Mouse (Mus musculus) forebrain, embryonic 10.5 days (tissue): ENCODE results near the gene Psmb3. TPM values are rescaled to one million over a fixed set of nuclear protein-coding genes. Genes with fewer than 3 reads are reported as not detected.
"Not testable (repeated sequence)": the region's sequence is repeated elsewhere in the genome, so short reads cannot be mapped to it uniquely, and the experiment has no call there.

Experiments
- DNase-seq: peaks from one replicate; pipeline ENCODE4 v3.0.0-alpha.2; 2017; ENCODE audit warnings: low spot score; ENCODE audit errors: extremely low spot score
- H3K27ac ChIP-seq: fragments of 300-500 bp; sonication (generic); 2 replicates; pipeline ENCODE4 v1.5.1; 2016; ENCODE audit warnings: mild to moderate bottlenecking
- H3K27me3 ChIP-seq: fragments of 300-500 bp; sonication (generic); 2 replicates; pipeline ENCODE4 v1.6.1; 2016; ENCODE audit warnings: mild to moderate bottlenecking; ENCODE audit not compliant: poor library complexity, severe bottlenecking
- H3K36me3 ChIP-seq: fragments of 300-500 bp; sonication (generic); replicated peaks from 2 replicates; pipeline ENCODE4 v1.6.1; 2016; ENCODE audit warnings: mild to moderate bottlenecking, moderate library complexity
- H3K4me1 ChIP-seq: fragments of 300-500 bp; sonication (generic); 2 replicates; pipeline ENCODE4 v1.6.1; 2016
- H3K4me3 ChIP-seq: fragments of 300-500 bp; sonication (generic); 2 replicates; pipeline ENCODE4 v1.5.1; 2016; ENCODE audit warnings: mild to moderate bottlenecking, moderate library complexity
- H3K9me3 ChIP-seq: fragments of 300-500 bp; sonication (generic); 2 replicates; pipeline ENCODE4 v1.6.1; 2016; ENCODE audit warnings: mild to moderate bottlenecking, moderate library complexity
- WGBS: fragments of 180-500 bp; shearing (Covaris S2); methylation state at CpG from one replicate; pipeline ENCODE4 v1.1.7; 2016; 5-methylcytosine and 5-hydroxymethylcytosine counted together
- polyA plus RNA-seq: library from polyadenylated mRNA; unstranded; fragments of >200 nt; fragmentation: Nextera tagmentation; extraction: Ambion mirVana; gene quantifications from 2 replicates; pipeline ENCODE4 v1.2.1, GENCODE M21; 2016

Gene Psmb3
- polyA plus RNA-seq, 1 experiment from 2014 or later, result 627 TPM

- under 1% methylated on average over 63 of the region's 63 CpGs for WGBS
- peak overlapping the region; percentile 91 for H3K4me3 ChIP-seq
- peak overlapping the region; percentile 100 for H3K27ac ChIP-seq
- H3K9me3 ChIP-seq, result no peaks in the 10 kb centered on the region
- DNase-seq, result peak; percentile 84
- no peaks in the 10 kb centered on the region for H3K27me3 ChIP-seq
- peaks cover 74% of the 10 kb centered on the region for H3K4me1 ChIP-seq
- H3K36me3 ChIP-seq, result peaks cover 16% of the 10 kb centered on the region
These were observed 4.2 kb upstream of the Psmb3 start for GRCm38 (mm10) chr11:97698741-97699611.

DNA sequence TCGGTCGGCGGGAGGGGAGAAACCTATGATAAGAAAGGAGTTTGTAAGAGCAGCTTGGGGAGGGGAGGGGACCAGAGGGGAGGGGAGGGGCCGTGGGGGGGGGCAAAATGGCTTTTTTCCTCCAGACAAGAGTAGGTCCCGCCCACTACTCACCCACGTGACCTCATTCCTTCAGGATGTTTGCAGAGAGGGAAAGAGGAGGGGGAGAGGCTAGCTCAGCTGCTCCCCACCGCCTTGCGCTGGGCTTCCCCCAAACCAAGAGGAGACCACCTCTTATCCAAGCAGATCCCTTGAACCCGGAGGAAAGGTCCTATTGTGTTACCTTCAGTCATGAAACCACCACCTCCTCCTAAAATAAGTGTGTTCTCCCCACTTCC is 3.6 kb upstream of the Psmb3 start:
- H3K4me3 ChIP-seq, result peak overlapping the region; percentile 91
- H3K27me3 ChIP-seq, result no peaks in the 10 kb centered on the region
- 0% methylated on average over 6 of the region's 9 CpGs for WGBS
- no peaks in the 10 kb centered on the region for H3K9me3 ChIP-seq
- peak; percentile 94 for DNase-seq
- peaks cover 74% of the 10 kb centered on the region for H3K4me1 ChIP-seq
- peak overlapping the region; percentile 100 for H3K27ac ChIP-seq
- peaks cover 12% of the 10 kb centered on the region for H3K36me3 ChIP-seq

DNA sequence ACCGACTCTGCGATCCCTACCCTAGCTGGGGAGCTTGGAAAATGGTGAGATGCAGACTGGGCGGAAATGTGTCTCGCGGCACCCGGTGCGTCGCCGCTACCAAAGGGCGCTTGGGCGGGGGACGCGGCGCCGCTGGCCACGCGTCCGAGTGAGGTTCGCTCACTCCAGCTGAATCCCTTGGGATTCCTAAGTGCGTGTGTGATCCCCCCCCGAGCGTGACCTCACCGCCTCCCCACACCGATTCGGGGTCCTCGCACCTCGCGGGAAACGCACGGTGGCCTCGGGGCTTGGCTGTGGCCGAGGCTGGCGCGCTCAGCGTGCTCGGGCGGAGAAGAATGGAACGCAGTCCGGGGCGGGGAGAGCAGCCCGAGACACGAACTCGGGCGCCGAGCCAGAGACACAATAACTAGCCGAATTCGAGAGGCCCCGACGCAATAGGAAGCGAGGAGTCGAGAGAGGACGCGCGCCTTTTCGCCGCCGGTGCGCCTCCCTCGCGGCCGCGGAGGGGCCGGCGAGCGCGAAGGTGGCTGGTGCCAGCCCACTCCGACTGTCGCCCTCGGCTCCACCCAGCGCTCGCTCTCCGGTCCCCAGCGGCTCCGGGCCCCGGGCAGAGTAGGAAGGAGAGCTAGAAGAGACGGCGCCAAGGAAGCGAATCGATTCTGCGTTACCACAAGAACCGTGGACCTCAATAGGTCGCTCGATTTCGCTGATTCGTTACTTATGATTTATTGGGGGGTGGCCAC is 3.0 kb upstream of the Psmb3 start, which contains the start of gene Pcgf2:
Gene Pcgf2 (minus strand): TSS at position 495 of the 743 bp plus-strand sequence.
- Histone ChIP-seq H3K27ac (peak within 1 kb of the TSS; percentile 100), H3K27me3 (no peaks in the 10 kb centered on the region), H3K4me3 (peak within 1 kb of the TSS; percentile 91), H3K9me3 (no peaks in the 10 kb centered on the region), H3K36me3 (peaks cover 10% of the 10 kb centered on the region), H3K4me1 (peaks cover 71% of the 10 kb centered on the region)
- peak; percentile 78 for DNase-seq
- WGBS, result under 1% methylated on average over 85 of the region's 85 CpGs

DNA sequence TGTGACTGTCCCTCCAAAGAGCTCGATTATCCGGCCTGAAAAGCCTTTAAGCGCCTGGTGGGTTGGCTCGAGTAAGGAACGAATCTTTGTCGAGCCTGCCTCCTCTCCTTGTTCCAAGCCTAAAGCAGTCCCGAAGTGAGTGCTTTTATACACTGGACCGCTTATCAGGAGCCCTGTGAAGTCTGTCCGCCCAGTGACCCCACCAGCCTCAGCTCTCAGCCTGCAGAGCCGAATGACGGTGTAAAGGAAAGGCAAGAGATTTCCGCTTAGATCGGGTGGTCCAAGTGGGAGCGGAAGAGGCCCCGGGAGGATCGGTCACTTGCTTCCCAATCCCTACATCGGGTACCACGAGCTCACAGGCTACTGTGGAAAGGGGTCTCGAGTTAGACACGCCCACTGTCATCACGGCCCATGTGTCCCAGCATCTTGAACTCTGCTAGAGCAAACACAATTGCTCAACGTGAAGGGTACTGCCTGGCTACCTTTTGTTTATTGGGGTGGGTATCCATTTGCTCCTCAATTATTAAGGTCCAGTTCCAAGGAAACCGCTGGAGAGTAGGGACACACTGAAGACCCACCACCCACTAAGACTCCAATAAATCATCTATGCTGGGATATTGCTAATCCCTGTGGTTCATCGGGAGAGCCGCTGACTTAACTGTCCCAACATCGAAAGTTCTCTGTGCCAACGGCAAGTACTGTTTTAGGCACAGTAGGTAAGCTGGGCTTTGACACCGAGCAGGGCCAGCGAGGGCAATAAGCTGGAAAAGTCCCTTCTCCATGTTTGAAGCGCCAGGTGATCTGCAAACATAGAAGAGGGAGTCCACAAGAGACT is 2.2 kb upstream of the Psmb3 start:
- WGBS, result 19% methylated on average over 30 of the region's 30 CpGs

DNA sequence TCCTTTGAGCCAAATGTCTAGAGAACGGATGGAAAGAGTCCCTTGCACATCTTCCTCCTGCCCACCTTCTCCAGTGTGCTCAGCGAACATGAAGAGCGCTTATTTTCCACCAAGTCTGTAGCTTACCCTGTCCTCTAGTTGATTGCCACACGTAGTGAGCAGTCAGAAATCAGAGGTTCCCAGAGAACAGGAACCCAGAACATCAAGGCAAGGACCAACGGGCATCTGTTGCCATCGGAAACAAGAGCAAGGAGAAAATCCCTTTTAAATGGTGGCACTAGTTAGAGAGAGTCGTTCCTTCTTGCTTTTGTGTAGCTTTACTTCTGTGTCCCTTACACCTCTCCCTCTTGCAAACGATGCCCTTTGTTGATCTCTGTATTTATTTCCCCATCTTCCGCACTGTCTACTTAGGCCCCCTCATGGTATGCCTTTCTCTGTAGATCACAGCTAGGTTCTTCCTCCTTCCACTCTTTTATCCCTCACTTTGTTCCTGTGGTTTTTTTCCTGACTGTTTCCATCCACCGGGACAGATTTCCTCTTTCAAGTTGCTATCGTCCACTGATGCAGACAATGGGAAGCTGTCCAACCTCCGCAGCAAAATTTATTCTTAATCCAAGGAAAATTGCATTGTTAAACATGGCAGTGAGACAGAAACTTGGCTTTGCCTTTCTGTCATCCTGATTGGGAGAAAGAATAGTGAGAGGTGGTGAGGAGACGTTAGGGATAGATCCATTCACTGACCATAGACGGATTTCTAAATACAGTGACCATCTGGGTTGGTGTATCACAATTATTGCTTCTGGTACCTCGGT is 1.4 kb upstream of the Psmb3 start:
- Histone ChIP-seq H3K4me3 (peak overlapping the region; percentile 91), H3K9me3 (no peaks in the 10 kb centered on the region), H3K27me3 (no peaks in the 10 kb centered on the region), H3K36me3 (peaks cover 21% of the 10 kb centered on the region), H3K27ac (0 out of 2 replicates have a peak overlapping the region, but pooled peaks have one; percentile 100), H3K4me1 (peaks cover 55% of the 10 kb centered on the region)
- DNase-seq, result no peak
- WGBS, result 55% methylated on average over 15 of the region's 15 CpGs

More for the DNA sequence above, 2.2 kb upstream of the Psmb3 start:
- H3K36me3 ChIP-seq, result peaks cover 13% of the 10 kb centered on the region
- peak overlapping the region; percentile 100 for H3K27ac ChIP-seq
- no peaks in the 10 kb centered on the region for H3K27me3 ChIP-seq
- peak overlapping the region; percentile 91 for H3K4me3 ChIP-seq
- no peaks in the 10 kb centered on the region for H3K9me3 ChIP-seq
- peaks cover 63% of the 10 kb centered on the region for H3K4me1 ChIP-seq
- peak; percentile 58 for DNase-seq

GRCm38 (mm10) chr11:97702393-97702745 is 830 bp upstream of the Psmb3 start:
- Histone ChIP-seq H3K4me3 (peak overlapping the region; percentile 91), H3K27ac (peak overlapping the region; percentile 87), H3K27me3 (no peaks in the 10 kb centered on the region), H3K36me3 (peaks cover 27% of the 10 kb centered on the region), H3K9me3 (no peaks in the 10 kb centered on the region), H3K4me1 (peaks cover 49% of the 10 kb centered on the region)
- under 1% methylated on average over 24 of the region's 24 CpGs for WGBS
- peak; percentile 85 for DNase-seq

DNA sequence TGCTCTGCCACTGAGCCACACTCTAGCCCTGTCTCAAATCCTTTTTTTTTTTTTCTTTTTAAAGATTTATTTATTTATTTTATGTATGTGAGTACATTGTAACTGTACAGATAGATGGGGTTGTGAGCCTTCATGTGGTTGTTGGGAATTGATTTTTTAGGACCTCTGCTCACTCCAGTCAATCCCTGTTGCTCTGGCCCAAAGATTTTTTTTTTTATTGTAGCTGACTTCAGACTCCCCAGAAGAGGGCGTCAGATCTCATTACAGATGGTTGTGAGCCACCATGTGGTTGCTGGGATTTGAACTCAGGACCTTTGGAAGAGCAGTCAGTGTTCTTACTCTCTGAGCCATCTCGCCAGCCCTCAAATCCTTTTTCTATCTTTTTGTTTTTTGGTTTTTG is 6.9 kb downstream of the Psmb3 start:
- peaks cover 95% of the 10 kb centered on the region for H3K36me3 ChIP-seq
- not testable (repeated sequence) for H3K9me3 ChIP-seq, DNase-seq, H3K27me3 ChIP-seq, H3K27ac ChIP-seq, H3K4me1 ChIP-seq, H3K4me3 ChIP-seq
- WGBS, result 80% methylated on average over 2 of the region's 2 CpGs

GRCm38 (mm10) chr11:97711200-97711900 is 8.2 kb downstream of the Psmb3 start:
- Histone ChIP-seq H3K4me1 (no peaks in the 10 kb centered on the region), H3K36me3 (peaks cover 96% of the 10 kb centered on the region), H3K27ac (no peak overlapping the region), H3K4me3 (no peak overlapping the region), H3K9me3 (no peaks in the 10 kb centered on the region), H3K27me3 (no peaks in the 10 kb centered on the region)
- WGBS, result 88% methylated on average over 13 of the region's 13 CpGs
- DNase-seq, result no peak

DNA sequence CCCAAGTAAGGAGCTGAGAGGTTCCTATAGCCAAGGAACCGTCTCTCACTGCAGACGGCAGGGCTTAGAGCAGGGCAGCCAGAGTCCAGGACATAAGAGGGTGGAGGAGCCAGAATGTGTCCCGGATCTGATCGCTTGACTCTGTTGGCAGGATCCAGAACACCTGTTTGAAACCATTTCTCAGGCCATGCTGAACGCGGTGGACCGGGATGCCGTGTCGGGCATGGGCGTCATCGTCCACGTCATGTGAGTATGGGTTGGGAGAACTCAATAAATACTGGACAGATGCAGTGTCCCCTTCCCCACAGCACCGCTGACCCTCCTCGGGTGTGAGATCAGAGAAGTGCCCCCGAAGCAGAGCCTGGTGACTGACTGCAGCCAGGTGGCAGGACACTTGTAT is 9.1 kb downstream of the Psmb3 start:
- Histone ChIP-seq H3K36me3 (peaks cover 93% of the 10 kb centered on the region), H3K4me3 (no peak overlapping the region), H3K4me1 (no peaks in the 10 kb centered on the region), H3K27me3 (no peaks in the 10 kb centered on the region), H3K9me3 (no peaks in the 10 kb centered on the region), H3K27ac (no peak overlapping the region)
- no peak for DNase-seq
- WGBS, result 94% methylated on average over 15 of the region's 15 CpGs

DNA sequence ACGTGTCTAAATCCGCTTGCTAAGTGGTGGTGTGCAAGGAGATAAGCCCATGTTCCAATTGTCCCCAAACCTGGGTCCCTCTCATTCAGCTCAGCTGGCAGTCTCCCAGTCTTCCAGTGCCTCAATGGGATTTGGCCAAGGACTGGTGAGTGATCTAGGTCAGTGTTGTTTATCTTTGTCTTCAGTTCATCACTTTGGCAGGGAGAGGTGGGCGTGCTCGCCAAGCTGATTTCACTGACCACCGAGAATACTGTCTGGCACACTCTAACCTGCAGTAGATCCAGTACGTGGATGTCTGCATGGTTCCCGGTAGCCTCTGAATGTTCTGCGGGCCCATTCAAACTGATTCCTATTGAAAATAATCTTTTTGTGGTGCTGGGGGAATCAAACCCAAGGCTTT is 10.7 kb downstream of the Psmb3 start:
- Histone ChIP-seq H3K9me3 (no peaks in the 10 kb centered on the region), H3K27me3 (no peaks in the 10 kb centered on the region), H3K36me3 (peaks cover 93% of the 10 kb centered on the region), H3K27ac (no peak overlapping the region), H3K4me1 (no peaks in the 10 kb centered on the region), H3K4me3 (no peak overlapping the region)
- no peak for DNase-seq
- 93% methylated on average over 8 of the region's 8 CpGs for WGBS

GRCm38 (mm10) chr11:97714356-97714755 is 11.2 kb downstream of the Psmb3 start:
- WGBS, result 93% methylated on average over 3 of the region's 3 CpGs
- Histone ChIP-seq H3K27ac (no peak overlapping the region), H3K4me1 (no peaks in the 10 kb centered on the region), H3K9me3 (no peaks in the 10 kb centered on the region), H3K4me3 (no peak overlapping the region), H3K27me3 (no peaks in the 10 kb centered on the region), H3K36me3 (peaks cover 93% of the 10 kb centered on the region)
- DNase-seq, result no peak
